Mouse (Mus musculus) left cerebral cortex, postnatal 4 days (tissue): Measurements from ENCODE around the gene Wls. TPM values are rescaled to one million over a fixed set of nuclear protein-coding genes. Genes with fewer than 3 reads are reported as not detected.

Experiments used
- DNase-seq: peaks from one replicate; pipeline ENCODE4 v3.0.0-alpha.2; 2022
- intact Hi-C: fragments of 180-260 bp; cut with DNase I; formaldehyde crosslinking; loops from one replicate; pipeline ENCODE4 v1.15.1; 2025
- total RNA-seq, 2 experiments: library from RNA; stranded (reverse); gene quantifications; 2 replicates each; pipeline ENCODE4 v1.2.3; 2021

The Wls gene
- total RNA-seq, 2 experiments from 2014 or later = 23.8 to 25.9 TPM

DNA sequence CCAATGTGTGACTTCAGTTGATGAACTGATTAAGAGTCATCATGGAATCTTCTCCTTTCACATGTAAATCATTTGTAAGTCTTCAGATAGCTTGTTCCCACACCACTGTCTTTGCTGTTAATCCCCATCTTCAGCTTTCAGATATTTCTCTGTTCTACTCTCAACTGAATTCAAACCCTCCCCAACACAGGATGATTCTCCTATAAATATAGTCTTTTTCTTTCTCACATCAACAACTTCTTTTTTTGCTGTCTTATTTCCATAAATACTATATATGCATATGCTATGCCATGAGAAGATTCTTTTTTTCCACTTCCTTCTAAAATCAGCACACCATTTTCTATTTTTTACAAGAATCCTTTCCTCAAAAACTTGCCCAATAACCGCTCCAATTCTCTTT, 67.9 kb downstream of the Wls start:
- DNase-seq = no peak
- intact Hi-C loops = no loop called here

DNA sequence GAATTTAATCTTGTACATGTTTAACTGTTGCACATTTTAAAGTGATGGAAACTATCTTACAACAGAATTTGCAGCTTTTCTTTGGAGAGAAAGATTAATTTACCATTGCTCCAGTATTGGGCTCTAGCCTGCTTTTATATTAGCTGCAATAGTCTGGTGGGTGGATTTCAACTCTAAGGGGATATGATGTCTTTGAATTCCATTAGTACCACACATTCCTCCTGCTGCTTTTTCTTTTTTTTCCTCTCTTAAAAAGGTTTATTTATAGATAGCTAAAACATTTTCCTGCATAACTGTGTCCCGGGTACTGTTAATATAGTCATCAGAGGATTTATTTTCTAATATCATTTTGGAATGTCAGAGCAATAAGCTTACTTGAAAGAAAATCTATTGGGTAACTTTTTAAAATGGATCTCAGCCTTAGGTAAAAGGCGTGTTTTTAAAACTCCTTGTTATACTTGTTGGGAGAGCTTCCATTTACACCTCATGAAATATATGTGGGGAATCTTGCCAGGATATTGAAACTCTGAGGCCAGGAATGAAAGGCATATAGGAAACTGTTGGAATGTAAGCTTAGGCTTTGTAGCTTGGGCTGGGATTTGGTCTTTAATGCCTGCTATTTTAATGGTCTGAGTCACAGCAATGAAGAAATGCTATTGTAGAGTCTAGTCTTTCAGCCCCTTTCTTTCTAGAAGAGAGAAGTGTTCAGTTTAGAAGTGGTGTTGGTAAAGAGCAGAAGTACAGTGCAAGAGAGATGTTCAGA, 78.0 kb downstream of the Wls start:
- no peak for DNase-seq
- intact Hi-C loops = no loop called here

Other genes starting within 250 kb of the Wls start
- not detected for gene Rpe65, start 240.5 kb upstream of the Wls start, total RNA-seq